Mouse (Mus musculus) large intestine, adult 2 months (tissue): ENCODE measurements around the gene Prcd. TPM values are rescaled to one million over a fixed set of nuclear protein-coding genes. Genes with fewer than 3 reads are reported as not detected.
"Not testable (repeated sequence)": the region's sequence is repeated elsewhere in the genome, so short reads cannot be mapped to it uniquely, and the experiment has no call there.

Experiments used
- DNase-seq: peaks from one replicate; pipeline ENCODE4 v3.0.0-alpha.2; 2012; ENCODE audit warnings: low read depth, low spot score
- WGBS: fragments of 180-500 bp; shearing (Covaris S2); methylation state at CpG from one replicate; pipeline ENCODE4 v1.1.7; 2018; 5-methylcytosine and 5-hydroxymethylcytosine counted together
- polyA plus RNA-seq: library from polyadenylated mRNA; depleted of rRNA; stranded (reverse); fragments of >200 nt; gene quantifications from 2 replicates; pipeline ENCODE4 v1.2.3, GENCODE M21; 2012; rRNA removed

Prcd gene
- 0.30 and 0.44 TPM in 2 replicates for polyA plus RNA-seq

DNA sequence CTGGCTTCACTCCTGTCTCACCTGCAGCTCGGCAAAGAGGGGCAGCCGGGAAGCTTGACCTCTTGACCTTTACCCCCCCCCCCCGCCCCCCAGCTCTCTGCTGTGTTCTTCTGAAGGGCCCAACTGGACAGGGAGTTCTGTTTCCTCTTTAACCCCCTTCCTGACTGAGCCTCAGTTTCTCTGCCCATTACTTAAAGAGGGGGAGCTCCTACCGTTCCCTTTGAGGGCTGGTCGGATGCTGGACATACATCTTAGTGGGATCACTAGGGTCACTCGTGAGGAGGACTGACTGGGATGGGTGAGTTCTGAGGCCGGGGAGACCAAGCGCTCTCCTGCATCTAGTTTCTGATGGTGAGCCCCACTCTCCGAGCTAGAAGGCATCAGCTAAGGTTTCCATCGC, at the start of gene Prcd:
TSS of gene Prcd (plus strand) at position 301 of the 400 bp plus-strand sequence.
- DNase-seq: no peak
- WGBS: 14% methylated on average over 10 of the region's 10 CpGs

DNA sequence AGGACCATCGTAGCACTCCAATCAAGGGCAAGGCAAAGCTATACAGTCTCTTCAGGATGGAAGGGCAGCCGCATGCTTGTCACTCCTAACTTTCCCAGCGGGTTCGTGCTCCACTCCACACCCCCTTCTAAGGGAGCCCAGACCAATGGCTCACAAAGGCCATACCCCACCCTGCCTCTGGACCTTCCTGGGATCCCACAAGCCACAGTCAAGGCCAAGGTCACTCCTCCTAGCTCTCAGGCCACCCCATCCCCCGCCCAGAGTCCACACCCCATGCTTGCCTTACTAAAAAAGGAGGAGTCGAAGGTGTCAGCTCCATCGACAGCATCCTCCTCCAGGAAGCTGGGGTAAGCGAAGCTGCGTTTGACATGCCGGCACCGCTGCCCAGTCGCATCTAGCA, 49.2 kb upstream of the Prcd start:
- WGBS: 93% methylated on average over 12 of the region's 12 CpGs
- no peak for DNase-seq

DNA sequence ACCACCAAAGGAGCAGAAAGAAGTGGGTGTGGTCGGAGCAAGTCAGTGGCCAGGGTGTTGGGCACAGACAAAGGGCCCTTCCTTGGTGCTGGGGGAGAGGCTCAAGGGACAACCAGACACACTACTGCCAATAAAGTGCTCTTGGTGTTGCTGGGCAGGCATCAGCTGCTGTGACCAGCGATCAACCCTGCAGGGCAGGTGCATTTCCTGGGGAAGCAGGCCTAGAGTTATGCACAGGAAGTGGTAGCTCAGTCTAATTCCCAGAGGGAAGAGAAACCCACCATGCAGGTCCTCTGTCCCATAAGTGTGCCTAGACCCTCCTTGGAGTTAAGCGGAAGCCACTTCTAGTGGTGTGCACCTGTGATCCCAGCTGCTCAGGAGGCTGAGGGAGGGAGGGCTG, 45.6 kb upstream of the Prcd start:
- 93% methylated on average over 3 of the region's 3 CpGs for WGBS
- DNase-seq: no peak

DNA sequence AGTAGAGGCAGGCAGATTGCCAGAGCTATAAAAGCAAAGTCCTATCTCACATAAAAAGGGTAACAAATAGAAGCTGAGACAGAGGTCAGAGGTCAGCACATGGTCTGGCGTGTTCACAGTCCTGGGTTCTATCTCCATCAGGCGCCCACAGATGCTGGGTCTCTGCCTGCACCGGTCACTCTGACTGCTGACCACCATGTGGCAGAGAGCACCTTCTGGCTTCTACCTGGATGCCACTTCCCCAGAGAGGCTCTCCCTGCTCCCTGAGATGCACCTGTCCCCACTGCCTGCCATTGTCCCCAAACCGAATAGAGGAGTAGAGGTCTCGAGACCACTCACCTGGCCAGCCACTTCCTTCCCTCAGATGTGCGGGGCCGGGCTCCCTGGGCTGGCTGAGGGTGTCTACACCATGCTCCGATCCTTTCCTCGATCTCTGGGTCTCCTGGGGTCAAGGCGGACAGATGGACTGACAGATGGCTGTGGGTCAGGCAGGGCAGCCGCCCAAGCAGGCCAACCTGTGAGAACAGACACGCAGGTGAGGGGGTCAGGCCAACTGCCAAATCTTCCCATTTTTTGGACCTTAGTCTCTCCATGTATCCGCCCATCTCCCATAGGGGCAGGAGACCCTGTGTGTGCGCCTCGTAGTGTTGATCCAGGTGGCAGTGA, 43.2 kb upstream of the Prcd start:
- DNase-seq: no peak
- 84% methylated on average over 15 of the region's 15 CpGs for WGBS

DNA sequence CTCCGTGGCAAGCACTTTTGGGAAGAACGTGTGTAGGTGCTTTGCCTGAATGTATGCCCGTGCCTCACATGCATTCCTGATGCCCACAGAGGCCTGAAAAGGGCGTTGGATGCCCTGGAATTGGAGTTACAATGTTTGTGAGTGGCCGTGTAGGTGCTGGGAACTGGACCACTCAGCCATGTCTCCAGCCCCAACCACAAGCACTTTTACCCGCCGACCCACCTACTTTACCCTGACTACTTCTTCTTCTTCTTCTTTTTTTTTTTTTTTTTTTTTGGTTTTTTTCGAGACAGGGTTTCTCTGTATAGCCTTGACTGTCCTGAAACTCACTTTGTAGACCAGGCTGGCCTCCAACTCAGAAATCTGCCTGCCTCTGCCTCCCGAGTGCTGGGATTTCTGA, 42.2 kb upstream of the Prcd start:
- WGBS: 90% methylated on average over 9 of the region's 9 CpGs
- not testable (repeated sequence) for DNase-seq

DNA sequence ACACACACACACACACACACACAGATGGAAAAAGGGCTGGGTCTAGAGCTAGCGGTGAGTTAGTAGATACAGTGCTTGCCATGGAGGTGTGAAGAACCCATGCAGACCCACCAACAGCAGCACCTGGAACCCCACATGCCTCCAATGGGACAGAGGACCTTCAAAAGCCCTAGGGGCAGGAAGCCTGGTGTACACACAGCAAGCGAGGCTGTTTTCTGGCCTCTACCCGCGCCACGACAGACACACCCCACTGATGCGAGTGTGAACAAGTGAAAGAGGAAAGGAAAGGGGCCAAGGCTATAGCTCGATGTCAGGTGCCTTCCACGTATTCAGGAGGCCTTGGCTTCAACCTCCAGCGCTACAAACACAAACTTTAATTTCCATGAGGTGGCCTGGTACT, 41.5 kb upstream of the Prcd start:
- WGBS: 88% methylated on average over 9 of the region's 9 CpGs
- no peak for DNase-seq

DNA sequence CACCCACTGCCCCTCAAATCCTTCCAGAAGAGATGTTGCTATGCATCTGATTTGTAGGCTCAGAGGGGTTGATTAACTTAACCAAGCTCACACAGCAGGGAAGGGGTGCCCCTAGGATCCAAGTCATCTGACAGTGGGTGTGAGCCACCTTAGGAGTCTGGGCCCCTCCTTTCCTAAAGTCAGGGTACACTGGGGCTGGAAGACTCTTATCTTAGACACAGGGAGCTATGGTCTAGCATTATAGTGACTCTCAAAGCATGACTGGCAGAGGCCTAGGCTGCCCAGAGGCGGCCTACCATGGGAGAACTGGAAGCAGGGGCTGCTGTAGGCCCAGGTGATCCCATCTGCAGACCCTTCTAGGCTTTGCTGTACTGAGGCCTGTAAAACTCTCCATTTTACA, 40.8 kb upstream of the Prcd start:
- 94% methylated on average over 1 of the region's 1 CpGs for WGBS
- DNase-seq: no peak

DNA sequence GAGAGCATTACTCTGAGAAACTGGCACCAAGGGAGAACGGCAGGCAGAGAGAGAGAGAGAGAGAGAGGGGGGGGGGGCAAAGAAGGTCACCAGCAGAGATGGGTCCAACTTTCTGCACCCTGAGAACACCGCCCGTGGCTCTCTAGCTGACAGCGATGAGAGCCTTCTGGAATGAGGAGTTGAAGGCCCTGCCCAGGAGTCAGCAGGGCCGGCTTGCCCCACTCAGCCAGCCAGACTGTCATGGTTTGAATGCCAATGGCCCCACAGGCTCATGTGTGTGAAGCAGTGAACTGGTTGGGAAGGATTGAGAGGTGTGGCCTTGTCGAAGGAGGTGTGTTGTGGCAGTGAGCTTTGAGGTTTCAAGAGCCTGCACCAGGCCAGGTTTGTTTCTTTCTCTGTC, 40.1 kb upstream of the Prcd start:
- no peak for DNase-seq
- 94% methylated on average over 6 of the region's 6 CpGs for WGBS

DNA sequence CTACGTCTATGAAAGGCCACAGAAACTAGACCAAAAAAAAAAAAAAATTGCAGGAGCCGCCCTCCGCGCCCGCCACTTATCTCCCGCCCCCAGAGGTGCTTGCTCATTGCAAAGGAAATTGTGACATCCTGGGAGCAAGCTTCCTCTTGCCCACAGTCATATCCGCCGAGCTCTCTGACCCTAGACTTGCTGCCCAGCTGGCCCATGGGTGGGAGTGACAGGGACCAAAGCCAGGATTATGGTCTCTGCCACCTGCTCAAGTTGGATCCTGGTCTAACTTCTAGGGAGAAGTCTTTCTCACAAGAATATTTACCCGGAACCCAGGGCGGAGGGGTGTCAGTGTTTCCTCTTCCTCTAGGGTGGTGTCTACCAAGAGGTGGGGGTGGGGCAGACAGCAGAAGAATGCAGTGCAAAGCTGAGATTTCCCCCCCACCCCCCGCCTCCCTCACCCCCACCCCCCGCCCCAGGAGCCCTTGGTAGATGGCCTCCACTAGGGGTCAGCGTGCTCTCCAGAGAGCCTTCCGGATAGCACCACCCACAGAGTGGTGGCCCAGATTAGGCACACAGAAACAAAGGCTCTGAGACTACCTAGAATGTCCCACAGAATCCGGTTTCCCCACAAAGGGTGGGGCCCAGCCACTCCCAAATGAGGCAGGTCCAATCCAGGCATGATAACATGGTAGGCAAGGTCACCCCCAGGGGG, 37.4 kb upstream of the Prcd start:
- WGBS: 18% methylated on average over 15 of the region's 15 CpGs
- no peak for DNase-seq

DNA sequence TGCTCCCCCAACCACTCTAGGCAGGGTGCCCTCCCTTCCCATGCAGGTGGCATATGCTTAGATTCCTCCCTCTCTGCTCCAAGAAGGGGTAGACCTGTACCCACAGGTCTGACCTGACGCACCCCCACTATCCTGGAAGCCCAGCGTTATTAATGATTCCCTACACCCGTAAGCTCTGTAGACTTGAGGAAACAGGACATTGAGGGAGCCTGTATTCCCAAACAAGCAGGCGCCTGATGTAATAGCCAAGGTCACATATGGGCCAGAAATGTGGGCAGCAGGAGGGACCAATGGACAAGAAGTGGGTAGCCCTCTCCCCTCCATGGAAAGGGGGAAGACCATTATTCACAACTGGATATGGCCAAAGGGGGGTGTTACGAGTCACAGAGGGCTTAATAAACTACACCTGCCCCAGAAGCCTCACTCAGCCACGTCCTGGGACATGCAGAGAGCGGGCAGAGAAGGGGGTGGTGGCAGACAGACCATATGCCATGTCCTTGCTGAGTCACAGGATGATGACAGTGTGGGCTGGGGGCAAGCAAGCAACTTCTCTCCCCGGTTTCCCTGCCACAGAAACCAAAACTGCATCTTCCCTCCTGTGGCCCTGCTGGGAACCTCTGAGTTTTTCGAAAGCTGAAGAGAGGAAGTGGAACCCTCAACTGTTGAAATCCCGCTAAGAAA, 36.8 kb upstream of the Prcd start:
- WGBS: 65% methylated on average over 10 of the region's 10 CpGs
- DNase-seq: no peak

DNA sequence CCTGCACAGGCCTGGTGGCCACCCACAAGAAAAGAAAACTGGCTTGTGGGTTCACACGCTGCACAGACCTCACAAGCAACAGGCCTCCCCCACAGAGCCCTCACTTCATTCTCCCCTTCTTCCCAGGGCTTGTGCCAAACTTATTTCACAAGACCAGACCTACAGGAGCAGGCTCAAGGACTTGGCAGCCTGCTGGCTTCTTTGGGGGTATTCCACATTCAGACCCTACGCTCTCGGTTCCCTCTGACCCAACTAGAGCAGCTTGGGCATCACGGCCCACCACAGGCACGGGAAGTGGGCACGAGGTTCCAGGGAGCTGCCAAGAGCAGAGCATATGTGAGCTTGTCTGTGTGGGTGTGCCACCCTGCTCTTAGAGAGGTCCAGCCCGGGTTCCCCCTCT, 35.7 kb upstream of the Prcd start:
- WGBS: 69% methylated on average over 7 of the region's 7 CpGs

DNA sequence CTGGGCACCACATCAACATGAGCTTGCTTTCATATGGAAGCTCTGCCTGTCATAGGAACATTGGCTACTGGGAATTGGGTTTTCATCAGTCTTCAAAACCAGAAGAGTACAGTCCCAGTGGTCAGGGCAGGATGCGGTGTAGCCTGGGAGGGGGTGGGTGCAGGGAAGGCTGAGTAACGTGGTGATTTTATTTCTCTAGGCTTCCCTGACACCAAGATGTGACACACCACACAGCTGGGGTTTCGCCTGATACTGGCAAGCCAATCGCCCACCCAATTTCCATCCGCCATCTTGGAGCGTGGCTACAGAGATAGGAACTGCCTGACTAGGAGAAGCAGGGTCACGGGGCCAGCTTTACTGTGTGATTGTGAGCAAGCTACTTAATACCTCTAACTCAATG, 34.7 kb upstream of the Prcd start:
- WGBS: 95% methylated on average over 7 of the region's 7 CpGs
- DNase-seq: no peak

More for the DNA sequence above, 35.7 kb upstream of the Prcd start:
- DNase-seq: no peak

DNA sequence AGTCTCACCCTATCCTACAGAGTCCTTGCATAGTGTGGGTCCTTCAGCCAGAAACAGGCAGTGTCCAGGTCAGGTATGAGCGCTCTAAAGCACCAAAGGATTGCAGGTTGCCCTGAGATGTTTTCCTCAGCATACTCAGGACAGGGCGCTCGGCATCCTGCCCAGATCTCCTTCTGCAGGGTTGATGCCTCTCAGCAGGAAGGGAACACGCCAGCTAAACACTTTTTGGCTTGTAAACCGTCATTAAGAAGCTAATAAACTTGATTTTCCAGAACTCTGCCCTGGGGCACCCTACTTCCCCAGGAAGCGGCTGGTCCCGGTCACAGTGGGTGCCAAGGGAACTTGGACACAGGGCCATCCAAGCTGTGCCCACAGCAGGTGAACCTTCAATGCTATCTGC, 34.2 kb upstream of the Prcd start:
- 80% methylated on average over 7 of the region's 7 CpGs for WGBS
- no peak for DNase-seq

DNA sequence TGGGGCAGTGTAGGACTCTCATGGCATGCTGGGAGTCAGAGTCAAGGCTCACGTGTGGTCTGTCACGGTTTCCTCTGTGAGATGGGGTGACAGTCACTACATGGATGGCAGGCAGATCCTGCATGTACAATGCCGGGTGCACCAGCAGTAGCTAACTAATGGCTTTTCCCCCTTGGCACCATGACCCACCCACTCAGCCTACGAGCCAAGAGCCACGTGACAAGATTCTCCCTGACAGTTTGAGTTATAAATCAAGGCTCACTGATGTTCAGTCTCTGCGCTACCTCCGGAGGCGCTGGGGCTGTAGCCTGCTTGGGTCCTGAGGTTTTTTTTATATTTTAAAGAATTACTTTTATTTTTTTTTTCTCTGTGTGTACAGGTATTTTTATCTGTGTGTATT, 33.8 kb upstream of the Prcd start:
- WGBS: 74% methylated on average over 8 of the region's 8 CpGs
- DNase-seq: no peak

DNA sequence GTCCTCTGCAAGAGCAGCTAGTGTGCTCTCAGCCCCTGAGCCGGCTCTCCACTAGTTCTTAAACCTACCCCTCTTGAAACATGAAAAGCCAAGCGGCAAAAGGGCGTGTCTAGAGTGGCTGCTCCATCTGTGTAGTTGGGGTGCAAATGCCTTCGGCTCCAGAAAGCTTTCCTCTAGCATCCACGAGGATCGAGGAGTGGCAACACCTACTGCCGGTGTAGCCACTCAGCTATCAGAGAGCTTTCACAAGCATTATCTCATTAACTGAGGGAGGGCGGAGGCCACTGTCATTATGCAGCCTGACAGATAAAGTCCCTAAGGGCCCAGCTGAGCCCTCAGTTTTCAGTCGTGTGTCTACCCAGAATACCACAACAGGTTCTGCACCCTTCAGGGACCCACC, 33.3 kb upstream of the Prcd start:
- 40% methylated on average over 9 of the region's 9 CpGs for WGBS
- no peak for DNase-seq

DNA sequence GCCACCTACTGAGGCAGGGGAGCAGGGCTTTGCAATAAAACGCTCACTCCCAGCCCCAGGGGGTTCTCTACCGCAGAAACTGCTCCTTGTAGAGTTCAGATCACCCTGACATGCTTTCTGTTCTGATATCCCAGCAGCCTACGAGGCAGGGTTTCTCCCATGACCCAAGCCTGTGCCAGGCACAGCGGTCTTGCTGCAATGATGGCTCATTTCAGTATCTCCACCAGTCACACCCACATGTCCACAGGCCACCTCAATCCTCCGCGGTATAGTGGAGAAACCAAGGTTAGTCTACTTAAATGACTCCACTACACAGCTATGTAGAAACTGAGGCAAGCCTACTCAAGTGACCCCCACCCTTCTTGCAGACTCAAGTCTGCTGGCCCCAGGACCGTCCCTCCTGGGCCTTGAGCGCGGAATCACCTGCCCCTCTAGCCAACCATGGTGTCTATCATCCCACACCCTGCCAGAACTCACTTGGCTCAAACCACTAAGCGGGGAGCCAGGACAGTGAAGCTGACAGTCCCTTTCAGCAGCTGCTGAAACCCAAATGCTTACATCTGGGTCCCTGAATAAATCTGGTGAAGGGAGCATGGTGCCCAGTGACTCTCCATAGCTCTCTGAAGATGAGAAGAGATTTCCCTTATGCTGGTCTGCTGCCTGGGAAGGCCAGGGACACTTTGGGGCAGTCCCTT, 32.6 kb upstream of the Prcd start:
- DNase-seq: no peak
- WGBS: 76% methylated on average over 10 of the region's 10 CpGs

DNA sequence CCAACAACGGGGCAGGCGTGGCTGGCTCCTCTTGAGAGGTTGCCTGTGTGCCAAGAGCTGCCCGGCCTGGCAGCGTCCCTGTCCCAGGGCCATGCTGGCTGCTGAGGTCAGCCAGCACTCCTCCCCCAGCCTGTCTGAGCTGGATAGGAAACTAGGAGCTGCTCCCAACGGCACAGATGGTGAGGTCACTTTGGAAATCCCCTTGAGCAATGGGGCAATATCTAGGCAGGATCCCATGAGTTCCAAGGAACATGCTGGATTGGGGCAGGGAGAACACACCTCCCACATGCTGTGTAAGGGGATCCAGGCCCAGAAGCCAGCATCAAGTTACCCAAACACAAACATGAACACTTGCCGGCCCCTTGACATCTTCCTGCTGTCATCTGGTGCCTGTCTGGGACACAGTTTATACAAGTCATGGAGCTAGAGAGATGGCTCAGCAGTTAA, 32.1 kb upstream of the Prcd start:
- 4% methylated on average over 6 of the region's 6 CpGs for WGBS
- no peak for DNase-seq

DNA sequence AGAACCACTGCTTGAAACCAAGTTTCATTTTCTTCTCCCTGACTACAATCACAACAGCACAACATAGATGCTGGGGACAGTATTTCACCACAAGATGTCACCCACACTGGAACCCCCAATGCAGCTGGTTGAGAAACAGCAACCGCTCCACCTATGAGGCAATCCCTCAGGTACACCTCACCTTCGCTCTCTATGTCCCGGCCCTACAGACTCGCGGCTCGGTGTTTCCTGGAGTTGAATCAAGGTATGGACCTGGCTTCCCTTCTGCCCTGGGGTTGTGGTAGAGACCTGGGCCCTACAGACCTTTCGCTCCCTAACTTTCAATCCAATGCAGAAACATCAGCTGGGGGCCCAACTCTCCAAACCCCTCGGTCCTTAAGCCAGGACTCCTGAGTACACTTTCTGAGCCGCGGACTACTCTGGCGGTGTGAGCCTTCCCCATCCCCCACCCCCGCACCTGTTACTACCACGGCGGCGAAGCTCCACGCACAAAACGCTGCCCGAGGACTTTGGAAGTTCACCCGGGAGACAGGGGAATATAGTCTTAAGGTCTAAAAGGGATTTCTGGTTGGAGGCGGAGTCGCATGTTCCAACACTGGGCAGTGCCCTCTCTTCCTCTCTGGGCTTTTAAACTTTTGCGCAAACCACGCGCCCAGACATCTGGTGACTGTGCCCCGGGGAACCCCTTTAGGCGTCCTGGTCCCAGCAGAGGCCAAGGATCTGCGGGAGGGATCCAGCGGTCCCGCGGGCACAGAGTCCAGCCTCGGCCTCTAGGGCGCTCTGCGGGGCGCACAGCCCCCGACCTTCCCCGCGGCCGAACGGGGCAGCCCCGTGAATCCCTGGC, 29.8 kb upstream of the Prcd start:
- 7% methylated on average over 40 of the region's 40 CpGs for WGBS
- no peak for DNase-seq

DNA sequence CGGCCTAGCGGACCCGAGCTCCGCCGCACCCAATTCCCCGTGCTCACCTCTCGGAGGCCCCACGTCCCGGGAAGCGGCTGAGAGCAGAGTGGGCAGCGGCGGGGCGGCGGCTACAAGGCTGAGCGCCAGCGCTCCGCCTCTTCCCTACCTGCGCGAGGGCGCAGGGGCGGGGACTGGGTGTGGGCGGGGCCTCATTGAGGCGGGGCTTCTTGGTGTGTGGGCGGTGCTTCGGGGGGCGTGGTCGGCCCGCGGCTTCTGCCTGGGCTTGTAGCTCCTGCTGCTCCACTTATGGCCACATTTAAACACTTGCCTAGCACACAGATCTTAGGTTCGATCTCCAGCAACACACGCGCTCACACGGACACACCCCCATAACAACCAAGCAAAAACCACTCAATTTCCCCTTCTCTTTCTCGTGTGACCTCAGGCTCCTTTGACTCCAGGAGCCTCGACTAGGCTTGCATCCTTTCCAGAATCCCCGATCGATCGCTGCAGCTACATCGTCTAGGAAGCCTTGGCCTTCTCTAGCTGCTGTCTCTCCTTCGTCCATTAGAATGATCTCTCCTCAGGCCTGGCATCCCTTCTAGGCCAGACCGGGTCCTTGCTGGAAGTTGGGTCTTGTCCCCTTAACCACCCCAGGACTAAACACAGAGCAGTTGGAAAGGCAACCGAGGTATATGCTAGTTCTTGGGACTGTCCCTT, 29.1 kb upstream of the Prcd start:
- 14% methylated on average over 41 of the region's 42 CpGs for WGBS
- DNase-seq: no peak
